Mouse (Mus musculus) cerebellum, adult 2 months (tissue): ENCODE results near the gene Ptpn3.

Experiments
- CTCF ChIP-seq: fragments of 200-500 bp; IDR thresholded peaks from 2 replicates; pipeline ENCODE4 v1.5.1; 2011; ENCODE audit warnings: low read depth, mild to moderate bottlenecking, control low read depth, low read length, moderate library complexity, borderline replicate concordance; ENCODE audit not compliant: insufficient read depth
- POLR2A ChIP-seq: fragments of 200-500 bp; IDR thresholded peaks from 2 replicates; pipeline ENCODE4 v1.6.1; 2011; ENCODE audit warnings: low read length, control low read depth, borderline replicate concordance; ENCODE audit not compliant: insufficient read depth

GRCm38 (mm10) chr4:57301410-57302313, at the start of gene Ptpn3:
- no peak for TF ChIP-seq CTCF
- peak; percentile 45; the same call in 1 of the 2 replicates for TF ChIP-seq POLR2A
